Mouse (Mus musculus): ENCODE measurements around the gene Itpkb.
A peak's percentile ranks its signal among the peaks of the same experiment; 100 is the strongest.

GRCm38 (mm10) chr1:180431833-180432232 is 101.5 kb downstream of the Itpkb start:
- TF ChIP-seq USF1 (IDR thresholded peaks at IDR 0.05; ENCODE audit: low read depth, low read length) (no peak), CTCF (conservative IDR thresholded peaks at IDR 0.05 in 1 of 2, IDR thresholded peaks at IDR 0.05 in 1 of 2; ENCODE audit: low read depth in 2 of 2, low read length in 2 of 2) (peak; percentile 30 to 75; a peak in 2 of 4 replicates), HCFC1 (IDR thresholded peaks at IDR 0.05; ENCODE audit: low read depth, low read length) (peak; percentile 15; the same call in 1 of the 2 replicates), POLR2A (IDR thresholded peaks at IDR 0.05; ENCODE audit: low read depth, low read length) (no peak), POLR2AphosphoS2 (IDR thresholded peaks at IDR 0.05; ENCODE audit: low read depth, low read length) (no peak), EP300 (IDR thresholded peaks at IDR 0.05; ENCODE audit: low read length) (no peak), CHD2 (IDR thresholded peaks at IDR 0.05; ENCODE audit: low read length) (no peak), KAT2A (IDR thresholded peaks at IDR 0.05; ENCODE audit: insufficient replicate concordance, low read length) (no peak), SMC3 (IDR thresholded peaks at IDR 0.05; ENCODE audit: low read depth, low read length) (peak; percentile 79), BHLHE40 (IDR thresholded peaks at IDR 0.05; ENCODE audit: low read depth, low read length) (peak; percentile 58; the same call in 1 of the 2 replicates)

All from CH12.LX (cell line).